Mouse (Mus musculus) embryo, embryonic 9.5 days (tissue): ENCODE measurements at regions not wholly inside any gene's neighbourhood (a gene's known extent, or its start where the extent isn't known, plus 50 kb on each side); places are given as distances from the start of the nearest gene placed in this dataset.

Experiments used
- DNase-seq: peaks from one replicate; pipeline ENCODE4 v3.0.0-alpha.2; 2017; ENCODE audit errors: extremely low spot score

GRCm38 (mm10) chr4:69753086-69753485 lies 657.2 kb downstream of the Cdk5rap2 start:
- DNase-seq, result no peak

GRCm38 (mm10) chr4:69739833-69740510 lies 670.3 kb downstream of the Cdk5rap2 start:
- no peak for DNase-seq
